Mouse (Mus musculus): ENCODE results near the gene Abcc4.

- TF ChIP-seq CTCF (IDR thresholded peaks at IDR 0.05; ENCODE audit: low read depth) (no peak), EP300 (IDR thresholded peaks at IDR 0.05; ENCODE audit: low read depth) (no peak)
These were observed 140.3 kb downstream of the Abcc4 start for GRCm38 (mm10) chr14:118565696-118566095.

Measured in liver, postnatal 0 days (tissue).